Mouse (Mus musculus): ENCODE measurements at regions not wholly inside any gene's neighbourhood (a gene's known extent, or its start where the extent isn't known, plus 50 kb on each side); places are given as distances from the start of the nearest gene placed in this dataset.

- in situ Hi-C loops (cut with MboI, MseI) = loop anchor here in 1 of 2 experiments (10.0 kb wide), 1 partner anchor 1565 kb away; no protein-coding TSS in a partner anchor
Observed at GRCm38 (mm10) chr6:95769808-95770207, 51.2 kb upstream of the Suclg2 start.

GRCm38 (mm10) chr6:95801651-95802050 lies 83.1 kb upstream of the Suclg2 start:
- in situ Hi-C loops (cut with MboI, MseI) = no loop called here

DNA sequence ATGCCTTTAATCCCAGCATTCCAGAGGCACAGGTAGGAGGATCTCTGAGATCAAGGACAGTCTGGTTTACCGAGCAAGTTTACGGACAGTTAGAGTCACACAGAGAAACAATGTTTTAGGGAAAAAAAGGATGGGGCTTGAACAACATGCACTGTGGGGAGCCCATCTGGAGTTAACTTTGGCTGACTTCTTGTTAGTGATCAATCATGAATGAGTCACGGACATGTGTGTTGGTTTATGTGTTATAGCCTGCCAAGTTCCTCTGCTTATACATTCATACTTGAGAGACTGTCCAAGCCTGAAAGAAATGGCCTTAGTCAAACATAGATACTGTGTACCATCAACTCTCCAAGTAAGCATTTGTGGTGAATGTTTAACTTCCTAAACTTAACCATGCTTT lies 122.9 kb upstream of the Suclg2 start:
- in situ Hi-C loops (cut with MboI, MseI) = no loop called here

DNA sequence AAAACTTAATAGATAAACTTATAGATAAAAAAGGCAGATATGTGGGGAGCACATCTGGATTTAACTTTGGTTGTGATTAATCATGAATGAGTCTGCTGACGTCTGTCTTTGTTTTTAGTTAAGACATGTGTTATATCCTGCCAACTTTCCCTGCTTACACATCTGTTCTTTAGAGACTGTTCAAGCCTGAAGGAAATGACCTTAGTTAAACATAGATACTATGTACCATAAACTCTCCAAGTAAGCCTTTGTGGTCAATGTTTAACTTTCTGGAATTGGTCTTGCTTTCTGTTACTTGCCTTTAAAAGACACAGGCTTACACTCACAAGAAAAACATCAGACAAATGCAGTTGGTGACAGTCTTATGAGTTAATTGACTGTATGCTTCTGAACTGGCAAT lies 127.9 kb upstream of the Suclg2 start:
- in situ Hi-C loops (cut with MboI, MseI) = no loop called here

GRCm38 (mm10) chr6:95875463-95875862 lies 156.9 kb upstream of the Suclg2 start:
- in situ Hi-C loops (cut with MboI, MseI) = no loop called here

GRCm38 (mm10) chr6:95876320-95876719 lies 157.7 kb upstream of the Suclg2 start:
- in situ Hi-C loops (cut with MboI, MseI) = no loop called here

DNA sequence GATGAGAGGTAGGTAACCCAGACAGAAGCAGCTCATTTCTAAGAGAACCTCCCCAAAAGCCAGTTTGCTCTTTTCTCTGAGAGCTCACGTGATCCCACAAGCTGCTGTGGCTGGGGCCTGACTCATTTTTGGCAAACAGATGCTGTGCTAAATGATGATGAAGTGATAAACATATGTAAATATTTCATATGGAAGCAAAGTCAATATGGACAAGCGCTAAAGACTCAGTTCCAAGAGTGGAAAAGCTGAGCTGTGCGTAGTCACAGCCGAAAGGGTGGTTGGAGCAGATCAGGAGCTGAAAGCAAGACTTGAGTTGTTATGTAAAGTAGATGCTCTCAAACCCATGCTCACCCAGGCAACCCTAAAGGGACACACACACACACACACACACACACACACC lies 168.0 kb upstream of the Suclg2 start:
- in situ Hi-C loops (cut with MboI, MseI) = no loop called here

GRCm38 (mm10) chr6:95902551-95902950 lies 184.0 kb upstream of the Suclg2 start:
- in situ Hi-C loops (cut with MboI, MseI) = no loop called here

DNA sequence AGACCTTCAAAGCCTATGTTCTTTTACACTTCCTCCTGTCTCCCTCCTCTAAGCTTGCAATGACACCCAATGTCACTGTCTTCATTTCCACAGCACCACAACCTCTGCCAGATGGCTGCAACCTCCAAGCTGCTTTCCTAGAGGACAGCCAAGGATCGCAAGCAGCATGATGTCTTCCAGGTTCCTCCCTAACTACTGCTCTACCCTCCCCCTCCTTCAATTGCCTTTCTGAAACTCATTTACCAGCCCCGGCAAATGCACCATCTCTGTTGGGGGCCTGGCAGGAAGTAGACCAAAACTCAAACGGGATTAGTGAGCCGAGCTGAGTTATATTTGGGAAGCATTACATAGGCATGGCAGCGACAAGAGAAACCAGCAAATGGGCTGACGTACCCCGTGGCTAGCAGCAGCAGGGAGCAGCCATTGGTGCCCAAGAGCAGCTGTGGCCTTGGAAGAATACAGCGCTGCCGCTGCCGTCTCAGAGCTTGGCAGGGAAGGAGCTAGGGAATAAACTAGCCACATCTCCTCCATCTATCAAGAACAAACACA lies 185.6 kb upstream of the Suclg2 start:
- in situ Hi-C loops (cut with MboI, MseI) = no loop called here

- in situ Hi-C loops (cut with MboI, MseI) = no loop called here
Observed at GRCm38 (mm10) chr6:95905057-95905456, 186.5 kb upstream of the Suclg2 start.

DNA sequence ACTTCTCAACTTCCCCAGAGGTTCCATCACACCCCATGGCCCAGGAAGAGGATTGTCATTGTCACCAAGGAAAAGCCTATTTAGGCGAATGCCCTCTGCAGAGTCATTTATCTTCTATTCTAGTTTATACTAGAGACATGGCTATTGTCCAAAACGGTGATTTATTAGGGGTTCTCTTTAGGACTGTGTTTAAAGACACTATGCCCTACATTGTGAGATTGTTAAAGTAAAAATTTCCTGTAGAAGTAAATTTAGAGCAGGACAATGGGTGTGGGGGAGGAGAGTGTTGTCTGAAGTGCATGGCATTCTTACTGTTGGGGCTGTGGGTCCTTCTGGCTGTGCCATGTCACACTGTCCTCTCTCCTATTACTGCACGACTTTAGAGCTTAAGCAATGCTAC lies 191.2 kb upstream of the Fam19a1 start:
- in situ Hi-C loops (cut with MboI, MseI) = no loop called here

DNA sequence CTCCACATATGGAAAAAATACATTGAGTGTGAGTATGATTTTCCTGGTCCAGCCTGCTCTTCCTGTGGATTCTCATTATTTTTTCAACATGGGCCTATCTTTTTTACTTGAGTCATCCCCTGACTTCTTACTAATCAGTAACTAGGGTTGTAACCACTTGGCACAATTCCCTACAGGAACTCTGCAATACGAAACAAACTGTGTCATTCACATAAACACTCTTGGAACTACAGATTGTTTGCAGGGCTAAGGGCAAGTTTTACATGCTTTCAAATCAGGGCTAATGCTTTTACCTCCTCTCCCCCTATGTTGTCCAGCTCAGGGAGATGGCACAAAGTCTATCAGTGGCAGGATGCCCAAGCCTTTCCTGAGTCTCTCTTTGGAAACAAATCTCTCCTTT lies 178.4 kb upstream of the Fam19a1 start:
- in situ Hi-C loops (cut with MboI, MseI) = no loop called here

DNA sequence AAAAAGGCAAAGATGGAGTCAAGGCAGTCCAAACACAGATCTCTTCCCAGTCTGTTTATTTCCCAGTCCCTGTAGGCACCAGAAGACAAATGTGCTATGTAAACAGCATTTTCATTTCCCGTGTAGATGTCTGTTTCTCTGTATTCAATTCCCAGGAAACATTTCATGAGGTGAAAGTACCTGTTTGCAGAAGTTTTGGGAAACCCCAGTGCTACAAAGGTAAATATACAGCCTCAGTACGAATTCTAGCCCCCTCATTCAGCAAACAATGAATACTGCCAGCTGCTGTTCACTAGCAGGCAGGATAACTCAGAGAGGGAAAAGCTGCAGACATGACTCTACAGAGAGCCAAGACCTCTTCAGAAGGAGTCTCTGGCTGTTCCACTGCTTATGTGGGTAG lies 176.4 kb upstream of the Fam19a1 start:
- in situ Hi-C loops (cut with MboI, MseI) = loop anchor here in 1 of 2 experiments (5.0 kb wide), 1 partner anchor 1534 kb away; no protein-coding TSS in a partner anchor

DNA sequence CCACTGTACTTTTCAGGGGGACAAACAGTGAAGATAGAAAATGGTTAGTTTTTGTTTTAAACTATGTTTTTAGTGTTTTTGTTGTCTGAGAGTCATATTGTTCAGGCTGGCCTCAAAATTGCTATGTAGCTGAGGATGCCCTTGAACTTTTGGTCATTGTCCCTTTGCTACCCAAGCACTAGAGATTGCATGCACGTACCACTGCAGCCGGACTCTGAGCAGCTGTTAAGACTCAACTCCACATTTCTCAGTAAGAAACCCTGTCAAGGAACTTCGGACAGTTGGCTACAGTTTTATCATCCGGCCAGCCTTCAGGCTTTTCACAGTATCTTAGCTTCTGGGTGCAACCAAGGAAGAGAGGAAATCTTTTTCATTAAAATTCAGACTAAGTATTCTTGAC lies 173.9 kb upstream of the Fam19a1 start:
- in situ Hi-C loops (cut with MboI, MseI) = loop anchor here in 1 of 2 experiments (5.0 kb wide), 1 partner anchor 1537 kb away; no protein-coding TSS in a partner anchor

DNA sequence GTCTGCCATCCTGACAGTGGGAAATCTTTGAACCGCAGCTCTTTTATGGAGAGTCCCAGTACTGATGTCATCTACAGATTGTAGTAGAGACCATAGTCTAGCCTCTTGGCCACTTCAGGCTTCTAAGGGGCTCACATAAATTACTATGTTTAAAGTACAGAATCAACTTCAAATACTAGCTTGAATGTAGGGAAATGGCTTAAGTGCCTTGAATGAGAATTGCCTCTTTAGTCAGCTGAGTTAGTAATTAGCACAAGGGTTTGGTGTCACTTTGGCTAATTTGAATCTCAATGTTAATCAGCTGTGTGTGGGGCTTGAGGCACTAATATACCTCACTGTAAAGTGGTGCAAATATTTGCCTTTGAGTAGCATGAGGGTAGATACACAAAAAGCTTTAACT lies 152.2 kb upstream of the Fam19a1 start:
- in situ Hi-C loops (cut with MboI, MseI) = no loop called here

DNA sequence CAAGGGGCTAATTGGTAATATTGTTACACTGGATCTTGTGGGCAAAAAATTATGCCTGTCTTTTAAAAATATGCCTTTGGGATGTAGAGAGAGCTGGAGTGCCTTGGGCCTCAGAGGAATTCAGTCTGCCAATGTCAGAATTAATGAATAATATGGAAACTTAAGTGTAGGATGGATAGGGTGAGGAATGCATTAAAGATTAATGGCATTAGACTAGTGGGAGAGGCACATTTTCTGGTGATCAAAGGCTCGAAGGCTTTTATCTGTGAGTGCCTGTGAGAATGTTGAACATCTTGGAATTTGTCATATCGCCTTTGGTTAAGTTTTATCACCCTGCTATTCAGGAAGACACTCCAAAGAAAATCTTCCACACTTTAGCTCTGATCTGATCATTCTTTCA lies 146.7 kb upstream of the Fam19a1 start:
- in situ Hi-C loops (cut with MboI, MseI) = no loop called here

DNA sequence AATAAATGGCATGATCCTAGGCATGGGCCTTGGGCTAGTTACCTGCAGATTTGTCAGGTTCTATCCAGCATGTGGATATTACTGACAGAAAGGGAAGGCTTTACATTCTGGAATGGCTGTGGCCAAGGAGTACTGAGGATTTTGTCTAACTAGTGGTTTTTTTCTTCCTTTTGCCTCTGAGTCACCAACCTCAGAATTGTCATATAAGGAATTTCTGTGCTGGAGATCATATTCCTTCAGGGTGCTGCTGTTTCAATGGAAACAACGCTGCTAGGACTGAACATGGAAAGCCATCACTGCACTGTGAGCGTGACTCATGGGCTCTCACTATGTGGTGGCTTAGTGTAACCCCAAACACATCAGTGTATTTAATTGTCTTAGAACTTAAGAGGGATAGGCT lies 137.0 kb upstream of the Fam19a1 start:
- in situ Hi-C loops (cut with MboI, MseI) = no loop called here

GRCm38 (mm10) chr6:95997037-95997436 lies 115.9 kb upstream of the Fam19a1 start:
- in situ Hi-C loops (cut with MboI, MseI) = no loop called here

GRCm38 (mm10) chr6:95997741-95998140 lies 115.2 kb upstream of the Fam19a1 start:
- in situ Hi-C loops (cut with MboI, MseI) = no loop called here

GRCm38 (mm10) chr6:95999441-95999840 lies 113.5 kb upstream of the Fam19a1 start:
- in situ Hi-C loops (cut with MboI, MseI) = no loop called here

- in situ Hi-C loops (cut with MboI, MseI) = no loop called here
Observed at GRCm38 (mm10) chr6:96000011-96000476, 112.9 kb upstream of the Fam19a1 start.

DNA sequence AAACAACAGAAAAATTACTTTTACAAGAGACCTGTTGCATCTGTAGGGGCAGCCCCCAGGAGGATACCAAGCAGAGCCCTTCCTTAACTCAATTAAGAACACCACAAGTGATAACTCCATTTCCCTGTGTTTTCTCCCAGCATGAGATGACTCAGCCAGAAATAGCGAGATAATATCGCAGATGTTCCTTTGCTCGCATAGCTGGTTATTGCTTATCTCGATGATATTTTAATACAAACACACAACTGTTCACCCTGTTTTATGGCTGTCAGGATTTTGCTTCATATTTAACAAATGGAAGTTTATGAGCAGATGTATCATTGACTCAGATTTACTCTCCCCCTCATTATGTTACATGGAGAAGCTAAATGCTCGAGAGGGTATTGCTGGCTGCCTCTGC lies 101.7 kb upstream of the Fam19a1 start:
- in situ Hi-C loops (cut with MboI, MseI) = no loop called here

GRCm38 (mm10) chr6:96028022-96028704 lies 84.8 kb upstream of the Fam19a1 start:
- in situ Hi-C loops (cut with MboI, MseI) = no loop called here
